Mouse (Mus musculus): ENCODE results near the gene Ugt8a. TPM values are rescaled to one million over a fixed set of nuclear protein-coding genes. Genes with fewer than 3 reads are reported as not detected.

Gene Ugt8a
- polyA plus RNA-seq (2015; fragmentation: Nextera tagmentation; extraction: Ambion mirVana): 18.7 and 22.1 TPM in 2 replicates

DNA sequence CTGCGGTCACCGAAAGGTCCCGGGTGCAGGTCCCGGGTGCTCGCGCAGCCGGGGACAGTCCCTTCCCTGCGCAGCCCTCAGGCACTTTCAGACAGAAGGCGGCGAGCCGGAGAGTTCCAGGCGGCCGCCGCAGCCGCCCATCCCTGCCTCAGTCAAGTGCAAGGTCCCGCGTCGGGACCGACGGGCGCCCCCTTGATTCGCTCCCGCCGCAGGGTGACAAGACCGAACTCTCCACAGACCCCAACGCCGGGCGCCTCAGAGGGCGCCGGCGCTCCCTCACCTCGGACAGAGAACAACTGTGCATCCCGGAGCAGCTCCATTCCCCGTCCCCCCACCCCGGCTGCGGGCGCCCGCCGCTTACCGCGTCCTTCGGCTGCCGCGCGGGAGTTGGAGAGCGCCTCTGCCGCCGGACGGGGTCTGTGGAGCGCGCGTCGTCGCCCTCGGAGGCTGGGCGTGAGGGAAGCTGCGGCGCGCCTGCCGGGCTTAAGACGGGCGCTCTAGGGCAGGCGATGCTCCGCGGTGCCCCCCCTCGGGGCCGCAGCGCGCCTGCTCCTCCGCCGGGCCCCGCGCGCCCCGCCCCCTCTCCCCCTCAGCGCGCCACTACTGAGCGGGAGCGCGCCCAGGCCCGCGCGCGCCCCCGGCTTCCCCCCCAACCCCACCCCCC lies at the start of gene Ugt8a:
Gene Ugt8a, minus strand, starts transcription at position 528 of the 664 bp plus-strand sequence.
- H3K4me3 ChIP-seq (replicated peaks; ENCODE audit: low read length): peak within 1 kb of the TSS; percentile 71
- ATAC-seq (ENCODE audit: insufficient read depth, low FRiP score): peak; percentile 83
- H3K9ac ChIP-seq (ENCODE audit: low read length): peak within 1 kb of the TSS; percentile 76
- no peaks in the 10 kb centered on the region for H3K36me3 ChIP-seq (ENCODE audit: control insufficient read depth, insufficient read depth, low read length)
- peak within 1 kb of the TSS; percentile 89 for H3K4me2 ChIP-seq (ENCODE audit: low read depth, low read length)
- peak within 1 kb of the TSS; percentile 70 for H3K27ac ChIP-seq (ENCODE audit: low read length)
- no peaks in the 10 kb centered on the region for H3K9me3 ChIP-seq (replicated peaks; ENCODE audit: control insufficient read depth, low read length)
- peaks cover 8% of the 10 kb centered on the region for H3K27me3 ChIP-seq (ENCODE audit: control insufficient read depth, insufficient read depth, low read length)
- no peaks in the 10 kb centered on the region for H3K4me1 ChIP-seq (ENCODE audit: control insufficient read depth, insufficient read depth, low read length)
- WGBS: under 1% methylated on average over 61 of the region's 85 CpGs

DNA sequence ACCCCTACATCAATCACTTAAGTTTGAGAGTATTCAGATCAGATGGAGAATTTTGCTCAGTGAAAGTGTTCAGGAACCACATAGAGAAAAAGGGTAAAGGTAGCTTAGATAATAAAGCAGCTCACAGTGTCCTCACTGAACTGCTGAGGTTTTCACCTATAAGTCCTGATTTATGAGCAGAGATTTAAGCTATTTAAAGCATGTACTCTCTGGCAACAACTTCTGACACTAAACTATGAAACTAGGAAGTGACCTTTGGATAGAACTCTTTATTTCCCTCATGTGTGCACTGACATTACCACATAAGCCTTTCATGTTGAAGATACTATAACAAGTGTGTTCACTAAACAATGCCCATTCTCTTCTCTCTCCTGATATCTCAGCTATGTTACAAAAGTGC lies 48.2 kb upstream of the Ugt8a start:
- Histone ChIP-seq H3K9ac (ENCODE audit: low read length) (no peak overlapping the region), H3K27me3 (ENCODE audit: control insufficient read depth, insufficient read depth, low read length) (no peaks in the 10 kb centered on the region), H3K4me1 (ENCODE audit: control insufficient read depth, insufficient read depth, low read length) (no peaks in the 10 kb centered on the region), H3K9me3 (replicated peaks; ENCODE audit: control insufficient read depth, low read length) (no peaks in the 10 kb centered on the region), H3K4me3 (replicated peaks; ENCODE audit: low read length) (no peak overlapping the region), H3K4me2 (ENCODE audit: low read depth, low read length) (no peak overlapping the region), H3K27ac (ENCODE audit: low read length) (no peak overlapping the region), H3K36me3 (ENCODE audit: control insufficient read depth, insufficient read depth, low read length) (no peaks in the 10 kb centered on the region)
- no peak for ATAC-seq (ENCODE audit: insufficient read depth, low FRiP score)

DNA sequence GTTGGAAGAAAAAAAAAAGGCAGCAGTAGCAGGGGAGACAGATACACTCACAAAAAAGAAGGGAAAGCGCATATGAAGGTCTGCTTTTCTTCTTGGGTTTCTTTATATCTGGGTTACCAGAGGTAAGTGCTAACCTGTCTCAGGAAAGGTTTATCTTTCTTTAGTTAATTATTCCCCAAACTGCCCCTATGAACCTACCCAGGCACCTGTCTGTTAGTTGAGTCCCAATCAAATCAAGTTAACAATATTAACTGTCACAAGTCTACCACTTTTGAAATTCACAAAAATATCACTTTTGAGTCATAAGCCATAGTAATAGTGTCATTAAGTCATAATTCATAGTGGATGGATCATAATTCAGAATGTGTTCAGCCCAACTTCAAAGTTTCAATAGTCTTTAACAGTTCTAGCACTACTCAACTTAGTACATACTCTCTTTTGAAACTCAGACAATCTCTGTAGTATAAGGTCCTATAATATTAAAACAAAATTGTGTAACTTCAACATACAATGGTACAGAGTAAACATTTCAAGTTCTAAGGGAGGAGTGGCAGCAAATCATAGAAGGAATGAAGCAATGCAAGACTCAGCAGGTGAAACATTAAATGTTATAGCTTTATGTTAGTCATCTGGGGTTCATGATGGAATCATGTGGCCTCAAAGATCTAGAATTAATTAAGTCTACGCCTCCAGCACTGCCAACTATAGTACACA lies 45.4 kb upstream of the Ugt8a start:
- Histone ChIP-seq H3K4me3 (replicated peaks; ENCODE audit: low read length) (no peak overlapping the region), H3K4me2 (ENCODE audit: low read depth, low read length) (no peak overlapping the region), H3K36me3 (ENCODE audit: control insufficient read depth, insufficient read depth, low read length) (no peaks in the 10 kb centered on the region), H3K9me3 (replicated peaks; ENCODE audit: control insufficient read depth, low read length) (no peaks in the 10 kb centered on the region), H3K9ac (ENCODE audit: low read length) (no peak overlapping the region), H3K27me3 (ENCODE audit: control insufficient read depth, insufficient read depth, low read length) (no peaks in the 10 kb centered on the region), H3K4me1 (ENCODE audit: control insufficient read depth, insufficient read depth, low read length) (no peaks in the 10 kb centered on the region), H3K27ac (ENCODE audit: low read length) (no peak overlapping the region)
- 79% methylated on average over 2 of the region's 2 CpGs for WGBS
- ATAC-seq (ENCODE audit: insufficient read depth, low FRiP score): peak; percentile 47; the same call in 1 of the 2 replicates

DNA sequence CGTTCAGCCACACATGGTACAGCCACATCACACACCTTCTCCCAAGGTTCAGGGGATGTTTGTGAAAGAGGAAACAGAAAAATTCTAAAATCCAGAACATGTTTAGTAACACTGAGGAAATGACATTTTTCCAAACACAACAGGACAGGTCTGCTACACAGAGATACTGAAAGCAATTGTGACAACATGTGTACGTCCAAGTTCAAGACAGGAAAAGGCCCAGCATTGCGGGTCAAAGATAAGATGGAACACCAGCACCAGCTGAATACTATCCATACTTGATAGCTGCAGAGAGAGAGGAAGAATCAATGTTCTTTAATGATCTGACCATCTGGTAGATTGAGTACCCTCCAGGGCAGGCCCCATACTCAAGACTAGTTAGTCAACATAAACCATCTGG lies 41.1 kb upstream of the Ugt8a start:
- WGBS: 69% methylated on average over 3 of the region's 3 CpGs
- no peak overlapping the region for H3K4me3 ChIP-seq (replicated peaks; ENCODE audit: low read length)
- no peaks in the 10 kb centered on the region for H3K9me3 ChIP-seq (replicated peaks; ENCODE audit: control insufficient read depth, low read length)
- H3K36me3 ChIP-seq (ENCODE audit: control insufficient read depth, insufficient read depth, low read length): no peaks in the 10 kb centered on the region
- H3K4me2 ChIP-seq (ENCODE audit: low read depth, low read length): no peak overlapping the region
- H3K4me1 ChIP-seq (ENCODE audit: control insufficient read depth, insufficient read depth, low read length): no peaks in the 10 kb centered on the region
- H3K9ac ChIP-seq (ENCODE audit: low read length): no peak overlapping the region
- no peak overlapping the region for H3K27ac ChIP-seq (ENCODE audit: low read length)
- no peak for ATAC-seq (ENCODE audit: insufficient read depth, low FRiP score)
- no peaks in the 10 kb centered on the region for H3K27me3 ChIP-seq (ENCODE audit: control insufficient read depth, insufficient read depth, low read length)

DNA sequence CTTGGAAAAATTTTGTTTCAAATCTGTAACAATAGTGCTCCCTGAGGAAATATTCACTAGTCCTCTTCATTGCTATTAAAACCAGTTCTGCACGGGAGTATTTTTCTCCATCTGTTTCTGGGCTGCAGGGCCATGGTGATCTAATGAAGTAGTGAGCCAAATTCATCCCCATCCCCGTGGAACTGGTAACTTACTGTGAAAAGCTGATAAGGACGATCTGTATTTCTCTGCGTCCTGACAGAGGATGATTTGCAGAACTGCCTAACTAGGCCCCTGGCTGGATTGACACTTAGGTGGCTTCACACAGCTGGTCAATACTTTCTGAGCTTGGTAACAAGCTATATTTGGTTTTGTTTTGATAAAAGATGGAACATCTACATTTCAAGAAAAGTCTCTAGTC lies 37.5 kb upstream of the Ugt8a start:
- H3K27me3 ChIP-seq (ENCODE audit: control insufficient read depth, insufficient read depth, low read length): no peaks in the 10 kb centered on the region
- ATAC-seq (ENCODE audit: insufficient read depth, low FRiP score): no peak
- H3K9ac ChIP-seq (ENCODE audit: low read length): no peak overlapping the region
- no peak overlapping the region for H3K4me3 ChIP-seq (replicated peaks; ENCODE audit: low read length)
- H3K27ac ChIP-seq (ENCODE audit: low read length): no peak overlapping the region
- WGBS: 63% methylated on average over 4 of the region's 4 CpGs
- H3K4me2 ChIP-seq (ENCODE audit: low read depth, low read length): no peak overlapping the region
- H3K36me3 ChIP-seq (ENCODE audit: control insufficient read depth, insufficient read depth, low read length): no peaks in the 10 kb centered on the region
- no peaks in the 10 kb centered on the region for H3K9me3 ChIP-seq (replicated peaks; ENCODE audit: control insufficient read depth, low read length)
- no peaks in the 10 kb centered on the region for H3K4me1 ChIP-seq (ENCODE audit: control insufficient read depth, insufficient read depth, low read length)

DNA sequence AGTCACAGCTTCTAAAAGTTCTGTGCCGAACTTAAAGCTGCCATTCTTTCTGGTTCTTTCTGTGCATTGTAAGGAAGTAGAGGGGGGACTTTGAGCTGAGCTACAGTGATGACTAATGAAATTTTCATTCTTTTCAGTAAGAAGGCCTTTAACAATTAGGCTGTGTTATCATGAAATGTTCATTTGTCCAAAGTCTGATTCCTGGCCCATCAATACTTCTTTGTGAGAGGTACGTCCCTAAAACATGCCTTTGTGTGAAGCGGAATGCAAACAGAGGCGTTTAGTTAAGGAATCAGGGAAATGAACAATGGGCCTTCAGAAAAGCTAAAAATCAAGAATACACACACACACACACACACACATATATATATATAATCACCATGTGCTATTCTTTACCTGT lies 31.0 kb upstream of the Ugt8a start:
- Histone ChIP-seq H3K4me2 (ENCODE audit: low read depth, low read length) (no peak overlapping the region), H3K4me3 (replicated peaks; ENCODE audit: low read length) (no peak overlapping the region), H3K36me3 (ENCODE audit: control insufficient read depth, insufficient read depth, low read length) (no peaks in the 10 kb centered on the region), H3K9me3 (replicated peaks; ENCODE audit: control insufficient read depth, low read length) (no peaks in the 10 kb centered on the region), H3K27me3 (ENCODE audit: control insufficient read depth, insufficient read depth, low read length) (no peaks in the 10 kb centered on the region), H3K9ac (ENCODE audit: low read length) (no peak overlapping the region), H3K27ac (ENCODE audit: low read length) (no peak overlapping the region), H3K4me1 (ENCODE audit: control insufficient read depth, insufficient read depth, low read length) (no peaks in the 10 kb centered on the region)
- 53% methylated on average over 4 of the region's 4 CpGs for WGBS
- peak; percentile 56 for ATAC-seq (ENCODE audit: insufficient read depth, low FRiP score)

DNA sequence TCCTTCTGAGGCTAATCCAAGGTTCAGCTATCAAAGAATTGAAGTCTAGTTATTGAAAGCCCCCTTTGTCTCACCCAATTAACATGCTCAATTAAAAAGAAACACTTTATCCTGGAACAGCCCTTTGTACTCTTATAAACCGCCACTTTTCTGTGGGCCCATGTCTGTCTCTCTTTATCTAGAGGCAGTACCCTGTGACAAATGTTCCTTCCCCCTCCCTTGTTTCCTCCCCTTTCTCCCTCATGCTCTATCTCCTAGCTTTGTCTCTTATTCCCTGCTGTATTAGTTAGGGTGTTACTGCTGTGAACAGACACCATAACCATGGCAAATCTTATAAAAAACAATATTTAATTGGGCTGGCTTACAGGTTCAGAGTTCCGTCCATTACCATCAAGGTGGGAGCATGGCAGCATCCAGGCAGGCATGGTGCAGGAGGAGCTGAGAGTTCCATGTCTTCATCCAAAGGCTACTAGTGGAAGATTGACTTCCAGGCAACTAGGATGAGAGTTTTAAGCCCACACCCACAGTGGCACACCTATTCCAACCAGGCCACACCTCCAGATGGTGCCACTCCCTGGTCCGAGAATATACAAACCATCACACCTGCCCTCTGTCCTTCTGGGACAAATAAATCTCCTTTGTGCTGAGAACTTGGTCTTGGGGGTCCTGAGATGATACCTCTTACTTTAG lies 17.9 kb upstream of the Ugt8a start:
- Histone ChIP-seq H3K4me2 (ENCODE audit: low read depth, low read length) (no peak overlapping the region), H3K4me1 (ENCODE audit: control insufficient read depth, insufficient read depth, low read length) (no peaks in the 10 kb centered on the region), H3K36me3 (ENCODE audit: control insufficient read depth, insufficient read depth, low read length) (no peaks in the 10 kb centered on the region), H3K27me3 (ENCODE audit: control insufficient read depth, insufficient read depth, low read length) (no peaks in the 10 kb centered on the region), H3K9ac (ENCODE audit: low read length) (no peak overlapping the region), H3K27ac (ENCODE audit: low read length) (no peak overlapping the region), H3K4me3 (replicated peaks; ENCODE audit: low read length) (no peak overlapping the region), H3K9me3 (replicated peaks; ENCODE audit: control insufficient read depth, low read length) (no peaks in the 10 kb centered on the region)
- WGBS: 80% methylated on average over 3 of the region's 3 CpGs
- no peak for ATAC-seq (ENCODE audit: insufficient read depth, low FRiP score)

DNA sequence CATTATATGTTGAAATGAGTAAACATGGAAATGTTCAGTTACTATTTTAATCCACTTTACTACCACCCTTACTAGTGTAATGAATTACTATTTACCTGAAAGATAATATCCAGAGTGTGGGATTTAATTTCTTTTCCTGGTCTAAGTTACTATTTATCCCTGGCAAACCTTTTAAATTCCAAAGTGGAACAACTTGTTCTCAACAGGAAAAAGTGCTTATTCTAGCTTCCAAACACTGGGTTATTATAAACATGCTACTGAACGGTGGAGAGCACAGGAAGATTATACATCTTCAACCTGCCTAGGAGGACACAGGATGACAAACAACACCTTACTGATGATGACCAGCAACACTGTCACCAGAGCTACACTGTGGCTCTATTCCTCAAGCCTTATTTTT lies 16.5 kb upstream of the Ugt8a start:
- 32% methylated on average over 1 of the region's 1 CpGs for WGBS
- no peaks in the 10 kb centered on the region for H3K4me1 ChIP-seq (ENCODE audit: control insufficient read depth, insufficient read depth, low read length)
- ATAC-seq (ENCODE audit: insufficient read depth, low FRiP score): no peak
- H3K27ac ChIP-seq (ENCODE audit: low read length): no peak overlapping the region
- H3K9ac ChIP-seq (ENCODE audit: low read length): no peak overlapping the region
- H3K4me3 ChIP-seq (replicated peaks; ENCODE audit: low read length): no peak overlapping the region
- H3K36me3 ChIP-seq (ENCODE audit: control insufficient read depth, insufficient read depth, low read length): no peaks in the 10 kb centered on the region
- no peak overlapping the region for H3K4me2 ChIP-seq (ENCODE audit: low read depth, low read length)
- no peaks in the 10 kb centered on the region for H3K9me3 ChIP-seq (replicated peaks; ENCODE audit: control insufficient read depth, low read length)
- H3K27me3 ChIP-seq (ENCODE audit: control insufficient read depth, insufficient read depth, low read length): no peaks in the 10 kb centered on the region

DNA sequence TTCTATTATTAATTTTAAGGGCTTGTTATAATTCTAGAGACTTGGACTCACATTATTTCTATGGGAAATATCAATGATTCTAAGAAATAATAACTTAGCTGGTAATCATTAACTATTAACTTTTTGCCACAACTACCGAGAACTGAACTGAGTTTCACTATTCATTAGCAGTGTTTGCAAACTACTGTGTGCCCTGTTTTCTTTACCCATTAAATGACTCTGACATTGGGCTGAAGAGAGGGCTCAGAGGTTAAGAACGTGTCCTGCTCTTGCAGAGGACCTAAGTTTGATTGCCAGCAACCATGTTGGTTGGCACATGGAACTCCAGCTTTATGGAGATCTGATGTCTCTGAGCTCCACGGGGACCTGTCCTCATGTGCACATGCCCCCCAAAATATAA lies 2.4 kb upstream of the Ugt8a start:
- 62% methylated on average over 3 of the region's 3 CpGs for WGBS
- ATAC-seq (ENCODE audit: insufficient read depth, low FRiP score): no peak
- no peak overlapping the region for H3K9ac ChIP-seq (ENCODE audit: low read length)
- no peak overlapping the region for H3K4me3 ChIP-seq (replicated peaks; ENCODE audit: low read length)
- no peak overlapping the region for H3K4me2 ChIP-seq (ENCODE audit: low read depth, low read length)
- no peaks in the 10 kb centered on the region for H3K4me1 ChIP-seq (ENCODE audit: control insufficient read depth, insufficient read depth, low read length)
- H3K36me3 ChIP-seq (ENCODE audit: control insufficient read depth, insufficient read depth, low read length): no peaks in the 10 kb centered on the region
- peaks cover 8% of the 10 kb centered on the region for H3K27me3 ChIP-seq (ENCODE audit: control insufficient read depth, insufficient read depth, low read length)
- no peaks in the 10 kb centered on the region for H3K9me3 ChIP-seq (replicated peaks; ENCODE audit: control insufficient read depth, low read length)
- H3K27ac ChIP-seq (ENCODE audit: low read length): no peak overlapping the region
